Mouse (Mus musculus): ENCODE data around the gene Tex52.

DNA sequence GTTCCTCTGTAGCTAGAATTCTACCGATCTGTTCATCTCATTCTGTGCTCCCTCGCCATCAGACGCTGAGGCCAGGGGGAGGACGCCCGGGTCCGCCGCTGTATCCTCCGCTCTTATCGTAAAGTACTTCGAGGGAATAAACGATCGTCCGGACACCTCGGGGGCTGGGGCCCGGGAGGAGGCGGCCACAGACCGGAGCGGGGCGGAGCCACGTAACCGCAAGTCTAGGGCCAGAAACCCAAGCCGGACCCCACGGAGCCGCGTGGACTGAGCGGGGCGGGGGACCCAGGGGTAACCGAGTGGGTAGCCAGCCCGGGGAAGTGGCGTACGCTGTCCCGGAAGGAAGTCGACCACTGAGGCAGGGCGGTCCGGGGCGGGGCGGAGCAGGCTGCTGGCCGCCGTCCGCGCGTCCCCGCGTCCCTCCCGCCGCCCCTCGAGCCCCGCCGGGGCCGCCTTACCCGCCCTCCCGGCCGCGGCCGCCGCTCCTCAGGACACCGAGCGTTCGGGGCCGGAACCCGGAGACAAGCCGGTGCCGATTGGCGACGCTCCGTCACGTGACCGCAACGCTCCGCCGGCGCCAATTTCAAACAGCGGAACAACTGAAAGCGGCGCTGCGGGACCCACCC is 12.8 kb upstream of the Tex52 start, which contains the start of the genes Rhno1 and Foxm1:
- no peak for TF ChIP-seq CEBPB (IDR thresholded peaks at IDR 0.05; ENCODE audit: low read depth)
- TF ChIP-seq MAX (IDR thresholded peaks at IDR 0.05) = no peak
